Mouse (Mus musculus): ENCODE measurements around the gene Cyp4f39. TPM values are rescaled to one million over a fixed set of nuclear protein-coding genes. Genes with fewer than 3 reads are reported as not detected.
"Not testable (repeated sequence)": the region's sequence is repeated elsewhere in the genome, so short reads cannot be mapped to it uniquely, and the experiment has no call there.

Cyp4f39 gene
- polyA plus RNA-seq, 1 experiment = 0.07 TPM

GRCm38 (mm10) chr17:32521981-32522380 lies 69.5 kb downstream of the Cyp4f39 start:
- TF ChIP-seq E2F4 (IDR thresholded peaks at IDR 0.05; ENCODE audit: insufficient read depth) = no peak
- no peak for TF ChIP-seq REST (IDR thresholded peaks at IDR 0.05; ENCODE audit: insufficient read depth, insufficient read length)
- no peak for TF ChIP-seq MYOG (IDR thresholded peaks at IDR 0.05; ENCODE audit: control insufficient read depth in 1 of 3, insufficient read depth in 1 of 3, insufficient read length in 2 of 3, low read depth in 2 of 3)
- TF ChIP-seq TCF3 (IDR thresholded peaks at IDR 0.05; ENCODE audit: insufficient read length, low read depth) = no peak
- TF ChIP-seq CEBPB (IDR thresholded peaks at IDR 0.05; ENCODE audit: insufficient read depth, poor library complexity, severe bottlenecking) = no peak
- Histone ChIP-seq H3ac (ENCODE audit: control insufficient read depth, insufficient read length) (no peak overlapping the region), H3K36me3 (ENCODE audit: control insufficient read depth, insufficient read depth) (no peaks in the 10 kb centered on the region), H3K4me2 (ENCODE audit: low read depth) (no peak overlapping the region), H3K27me3 (ENCODE audit: control insufficient read depth, insufficient read depth, insufficient read length) (no peaks in the 10 kb centered on the region), H3K4me3 (no peak overlapping the region), H3K79me2 (ENCODE audit: control insufficient read depth, insufficient read depth) (no peaks in the 10 kb centered on the region)

DNA sequence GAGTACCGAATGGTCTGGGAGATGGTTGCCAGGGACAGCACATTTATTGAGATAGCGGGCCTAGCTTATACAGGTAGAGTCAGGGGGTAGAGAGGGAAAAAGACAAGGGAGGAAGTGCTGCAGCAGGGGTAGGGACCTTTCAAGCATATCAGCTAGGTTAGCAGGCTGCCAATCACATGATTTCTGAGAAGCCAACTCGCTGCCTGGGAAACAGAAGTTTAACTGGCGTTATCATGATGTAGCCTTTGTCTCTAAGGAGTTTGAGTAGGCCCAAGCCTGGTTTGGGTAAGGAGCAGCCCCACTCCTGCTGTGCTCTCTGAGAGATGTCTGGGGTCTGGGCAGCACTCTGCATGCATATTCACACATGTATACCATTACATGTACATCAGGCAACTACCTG lies 69.9 kb downstream of the Cyp4f39 start:
- H3K36me3 ChIP-seq (ENCODE audit: control insufficient read depth, insufficient read depth) = no peaks in the 10 kb centered on the region
- H3K27me3 ChIP-seq (ENCODE audit: control insufficient read depth, insufficient read depth, insufficient read length) = no peaks in the 10 kb centered on the region
- no peak overlapping the region for H3ac ChIP-seq (ENCODE audit: control insufficient read depth, insufficient read length)
- no peak overlapping the region for H3K4me3 ChIP-seq
- no peaks in the 10 kb centered on the region for H3K79me2 ChIP-seq (ENCODE audit: control insufficient read depth, insufficient read depth)
- TF ChIP-seq MAX (IDR thresholded peaks at IDR 0.05; ENCODE audit: low read depth) = no peak
- no peak for TF ChIP-seq MYOG (IDR thresholded peaks at IDR 0.05; ENCODE audit: control insufficient read depth in 1 of 3, insufficient read depth in 1 of 3, insufficient read length in 2 of 3, low read depth in 2 of 3)
- no peak for TF ChIP-seq MYOD1 (IDR thresholded peaks at IDR 0.05; ENCODE audit: control insufficient read depth in 1 of 3, insufficient read length in 2 of 3, low read depth in 2 of 3)
- no peak for TF ChIP-seq E2F4 (IDR thresholded peaks at IDR 0.05; ENCODE audit: insufficient read depth)
- no peak for TF ChIP-seq CEBPB (IDR thresholded peaks at IDR 0.05; ENCODE audit: insufficient read depth, poor library complexity, severe bottlenecking)
- TF ChIP-seq POLR2A (IDR thresholded peaks at IDR 0.05; ENCODE audit: insufficient read length, low read depth) = no peak
- TF ChIP-seq REST (IDR thresholded peaks at IDR 0.05; ENCODE audit: insufficient read depth, insufficient read length) = no peak
- TF ChIP-seq USF1 (IDR thresholded peaks at IDR 0.05; ENCODE audit: low read depth) = no peak
- no peak for TF ChIP-seq TCF3 (IDR thresholded peaks at IDR 0.05; ENCODE audit: insufficient read length, low read depth)
- no peak for TF ChIP-seq SRF (IDR thresholded peaks at IDR 0.05; ENCODE audit: control insufficient read depth, insufficient read length, low read depth)
- no peak for TF ChIP-seq POLR2AphosphoS2 (IDR thresholded peaks at IDR 0.05; ENCODE audit: insufficient read length, low read depth)
- TF ChIP-seq TCF12 (IDR thresholded peaks at IDR 0.05; ENCODE audit: insufficient read depth, poor library complexity, severe bottlenecking) = no peak
- H3K4me2 ChIP-seq (ENCODE audit: low read depth) = no peak overlapping the region

DNA sequence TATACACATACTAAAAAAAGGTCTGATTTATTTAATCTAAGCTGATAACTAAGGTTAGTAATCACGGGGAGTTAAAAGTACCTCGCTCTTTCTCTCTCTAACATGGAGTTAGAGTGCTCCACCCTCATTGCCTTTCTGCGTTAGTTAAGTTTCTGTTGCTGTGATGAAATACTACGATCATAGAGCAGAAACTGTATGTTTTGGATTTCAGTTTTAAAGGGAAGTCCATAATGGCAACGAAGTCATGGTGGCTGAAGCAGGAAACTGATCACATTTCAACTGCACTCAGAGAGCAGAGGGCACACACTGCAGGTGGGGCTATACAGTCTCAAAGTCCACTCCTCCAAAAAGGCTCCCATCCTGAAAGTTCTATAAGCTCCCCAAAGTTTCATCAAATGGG lies 70.3 kb downstream of the Cyp4f39 start:
- no peaks in the 10 kb centered on the region for H3K27me3 ChIP-seq (ENCODE audit: control insufficient read depth, insufficient read depth, insufficient read length)
- TF ChIP-seq USF1 (IDR thresholded peaks at IDR 0.05; ENCODE audit: low read depth) = no peak
- TF ChIP-seq SRF (IDR thresholded peaks at IDR 0.05; ENCODE audit: control insufficient read depth, insufficient read length, low read depth) = no peak
- no peak for TF ChIP-seq MYOD1 (IDR thresholded peaks at IDR 0.05; ENCODE audit: control insufficient read depth in 1 of 3, insufficient read length in 2 of 3, low read depth in 2 of 3)
- H3K79me2 ChIP-seq (ENCODE audit: control insufficient read depth, insufficient read depth) = no peaks in the 10 kb centered on the region
- H3K4me2 ChIP-seq (ENCODE audit: low read depth) = no peak overlapping the region
- no peaks in the 10 kb centered on the region for H3K36me3 ChIP-seq (ENCODE audit: control insufficient read depth, insufficient read depth)
- H3ac ChIP-seq (ENCODE audit: control insufficient read depth, insufficient read length) = no peak overlapping the region
- H3K4me3 ChIP-seq = no peak overlapping the region

- Histone ChIP-seq H3K4me3 (no peak overlapping the region), H3K27me3 (ENCODE audit: control insufficient read depth, insufficient read depth, insufficient read length) (no peaks in the 10 kb centered on the region), H3K36me3 (ENCODE audit: control insufficient read depth, insufficient read depth) (no peaks in the 10 kb centered on the region), H3K4me2 (ENCODE audit: low read depth) (no peak overlapping the region), H3ac (ENCODE audit: control insufficient read depth, insufficient read length) (no peak overlapping the region), H3K79me2 (ENCODE audit: control insufficient read depth, insufficient read depth) (no peaks in the 10 kb centered on the region)
- TF ChIP-seq MYOG (IDR thresholded peaks at IDR 0.05; ENCODE audit: control insufficient read depth in 1 of 3, insufficient read depth in 1 of 3, insufficient read length in 2 of 3, low read depth in 2 of 3) = no peak
- TF ChIP-seq POLR2A (IDR thresholded peaks at IDR 0.05; ENCODE audit: insufficient read length, low read depth) = no peak
- no peak for TF ChIP-seq E2F4 (IDR thresholded peaks at IDR 0.05; ENCODE audit: insufficient read depth)
- no peak for TF ChIP-seq REST (IDR thresholded peaks at IDR 0.05; ENCODE audit: insufficient read depth, insufficient read length)
- TF ChIP-seq SRF (IDR thresholded peaks at IDR 0.05; ENCODE audit: control insufficient read depth, insufficient read length, low read depth) = no peak
- no peak for TF ChIP-seq USF1 (IDR thresholded peaks at IDR 0.05; ENCODE audit: low read depth)
- TF ChIP-seq TCF12 (IDR thresholded peaks at IDR 0.05; ENCODE audit: insufficient read depth, poor library complexity, severe bottlenecking) = no peak
These were observed 71.4 kb downstream of the Cyp4f39 start for GRCm38 (mm10) chr17:32523895-32524294.

- not testable (repeated sequence) for H3K4me2 ChIP-seq (ENCODE audit: low read depth); H3K27me3 ChIP-seq (ENCODE audit: control insufficient read depth, insufficient read depth, insufficient read length); H3K36me3 ChIP-seq (ENCODE audit: control insufficient read depth, insufficient read depth); H3K4me3 ChIP-seq; H3ac ChIP-seq (ENCODE audit: control insufficient read depth, insufficient read length); H3K79me2 ChIP-seq (ENCODE audit: control insufficient read depth, insufficient read depth)
These were observed 73.8 kb downstream of the Cyp4f39 start for GRCm38 (mm10) chr17:32526341-32526740.

DNA sequence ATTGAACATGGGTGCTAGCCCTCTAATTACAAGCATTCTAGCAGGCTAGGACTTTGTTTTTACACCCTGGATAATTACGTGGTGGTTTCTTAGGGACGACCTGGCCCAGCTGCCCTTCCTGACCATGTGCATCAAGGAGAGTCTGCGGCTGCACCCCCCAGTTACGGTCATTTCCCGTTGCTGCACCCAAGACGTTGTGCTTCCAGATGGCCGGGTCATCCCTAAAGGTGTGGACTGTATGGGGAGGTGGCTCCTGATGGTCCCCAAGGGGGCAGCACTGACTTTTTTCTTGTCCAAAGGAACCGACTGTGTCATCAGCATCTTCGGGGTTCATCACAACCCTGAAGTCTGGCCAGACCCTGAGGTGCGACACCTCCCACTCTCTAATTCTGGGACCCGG lies 75.2 kb downstream of the Cyp4f39 start:
- no peak for TF ChIP-seq MYOG (IDR thresholded peaks at IDR 0.05; ENCODE audit: control insufficient read depth in 1 of 3, insufficient read depth in 1 of 3, insufficient read length in 2 of 3, low read depth in 2 of 3)
- TF ChIP-seq USF1 (IDR thresholded peaks at IDR 0.05; ENCODE audit: low read depth) = no peak
- no peak for TF ChIP-seq TCF12 (IDR thresholded peaks at IDR 0.05; ENCODE audit: insufficient read depth, poor library complexity, severe bottlenecking)
- TF ChIP-seq CEBPB (IDR thresholded peaks at IDR 0.05; ENCODE audit: insufficient read depth, poor library complexity, severe bottlenecking) = no peak
- TF ChIP-seq REST (IDR thresholded peaks at IDR 0.05; ENCODE audit: insufficient read depth, insufficient read length) = no peak
- no peak for TF ChIP-seq POLR2A (IDR thresholded peaks at IDR 0.05; ENCODE audit: insufficient read length, low read depth)
- no peak for TF ChIP-seq MAX (IDR thresholded peaks at IDR 0.05; ENCODE audit: low read depth)
- no peak for TF ChIP-seq SRF (IDR thresholded peaks at IDR 0.05; ENCODE audit: control insufficient read depth, insufficient read length, low read depth)
- TF ChIP-seq POLR2AphosphoS2 (IDR thresholded peaks at IDR 0.05; ENCODE audit: insufficient read length, low read depth) = no peak
- TF ChIP-seq MYOD1 (IDR thresholded peaks at IDR 0.05; ENCODE audit: control insufficient read depth in 1 of 3, insufficient read length in 2 of 3, low read depth in 2 of 3) = no peak
- H3K4me2 ChIP-seq (ENCODE audit: low read depth) = no peak overlapping the region
- H3K4me3 ChIP-seq = no peak overlapping the region
- no peak overlapping the region for H3ac ChIP-seq (ENCODE audit: control insufficient read depth, insufficient read length)
- H3K36me3 ChIP-seq (ENCODE audit: control insufficient read depth, insufficient read depth) = no peaks in the 10 kb centered on the region
- H3K79me2 ChIP-seq (ENCODE audit: control insufficient read depth, insufficient read depth) = no peaks in the 10 kb centered on the region
- no peaks in the 10 kb centered on the region for H3K27me3 ChIP-seq (ENCODE audit: control insufficient read depth, insufficient read depth, insufficient read length)
